Mouse (Mus musculus) thymus, adult 2 months (tissue): Measurements from ENCODE around the gene Rab33b. TPM values are rescaled to one million over a fixed set of nuclear protein-coding genes. Genes with fewer than 3 reads are reported as not detected.

ENCODE experiments used
- DNase-seq: peaks from one replicate; pipeline ENCODE4 v3.0.0; 2021
- H3K27ac ChIP-seq: fragments of 200-500 bp; 2 replicates; pipeline ENCODE4 v1.5.1; 2012; ENCODE audit warnings: low read length, control low read depth; ENCODE audit not compliant: control insufficient read depth, insufficient read depth
- H3K27me3 ChIP-seq: fragments of 200-500 bp; 2 replicates; pipeline ENCODE4 v1.6.1; 2012; ENCODE audit warnings: mild to moderate bottlenecking, low read length, moderate library complexity, mixed read lengths; ENCODE audit not compliant: control insufficient read depth, insufficient read depth
- H3K36me3 ChIP-seq: fragments of 200-500 bp; 2 replicates; pipeline ENCODE4 v1.6.1; 2012; ENCODE audit warnings: mild to moderate bottlenecking, low read length, moderate library complexity; ENCODE audit not compliant: control insufficient read depth, insufficient read depth
- H3K4me1 ChIP-seq: fragments of 200-500 bp; replicated peaks from 2 replicates; pipeline ENCODE4 v1.6.1; 2012; ENCODE audit warnings: low read length; ENCODE audit not compliant: control insufficient read depth, insufficient read depth
- H3K4me3 ChIP-seq: fragments of 200-500 bp; 2 replicates; pipeline ENCODE4 v1.5.1; 2012; ENCODE audit warnings: mild to moderate bottlenecking, low read length, control low read depth, moderate library complexity; ENCODE audit not compliant: control insufficient read depth, insufficient read depth
- CTCF ChIP-seq: fragments of 200-500 bp; IDR thresholded peaks from 2 replicates; pipeline ENCODE4 v1.5.1; 2012; ENCODE audit warnings: mild to moderate bottlenecking, control low read depth, low read length, moderate library complexity, borderline replicate concordance; ENCODE audit not compliant: control insufficient read depth, poor library complexity, insufficient read depth; ENCODE audit errors: extremely low read depth
- POLR2A ChIP-seq: fragments of 200-500 bp; IDR thresholded peaks from 2 replicates; pipeline ENCODE4 v1.6.1; 2012; ENCODE audit warnings: mild to moderate bottlenecking, low read length, control low read depth, moderate library complexity; ENCODE audit not compliant: control insufficient read depth, poor library complexity, insufficient read depth; ENCODE audit errors: extremely low read depth
- WGBS: fragments of 180-500 bp; shearing (Covaris S2); methylation state at CpG from one replicate; pipeline ENCODE4 v1.1.7; 2018; 5-methylcytosine and 5-hydroxymethylcytosine counted together
- polyA plus RNA-seq: library from polyadenylated mRNA; depleted of rRNA; stranded (reverse); fragments of >200 nt; gene quantifications from 2 replicates; pipeline ENCODE4 v1.2.3, GENCODE M21; 2012

The Rab33b gene
- polyA plus RNA-seq, 1 experiment = 15.6 TPM

- 89% methylated on average over 2 of the region's 2 CpGs for WGBS
- no peaks in the 10 kb centered on the region for H3K27me3 ChIP-seq
- no peak overlapping the region for H3K4me3 ChIP-seq
- H3K36me3 ChIP-seq = peaks cover 9% of the 10 kb centered on the region; the same call in 1 of the 2 replicates
- TF ChIP-seq POLR2A (no peak), CTCF (no peak)
- DNase-seq = no peak
- no peak overlapping the region for H3K27ac ChIP-seq
- no peaks in the 10 kb centered on the region for H3K4me1 ChIP-seq
Observed at GRCm38 (mm10) chr3:51494466-51494865, 10.7 kb downstream of the Rab33b start.

- WGBS = 9% methylated on average over 9 of the region's 9 CpGs
- Histone ChIP-seq H3K4me1 (no peaks in the 10 kb centered on the region), H3K36me3 (peaks cover 9% of the 10 kb centered on the region; the same call in 1 of the 2 replicates)
Observed at GRCm38 (mm10) chr3:51495646-51496045, 11.9 kb downstream of the Rab33b start.

GRCm38 (mm10) chr3:51497978-51498377, 14.3 kb downstream of the Rab33b start:
- H3K36me3 ChIP-seq = peaks cover 9% of the 10 kb centered on the region; the same call in 1 of the 2 replicates
- H3K27ac ChIP-seq = no peak overlapping the region
- H3K27me3 ChIP-seq = no peaks in the 10 kb centered on the region
- TF ChIP-seq CTCF (no peak), POLR2A (no peak)
- no peak for DNase-seq
- 97% methylated on average over 1 of the region's 1 CpGs for WGBS
- no peaks in the 10 kb centered on the region for H3K4me1 ChIP-seq
- no peak overlapping the region for H3K4me3 ChIP-seq

More at GRCm38 (mm10) chr3:51495646-51496045, 11.9 kb downstream of the Rab33b start:
- DNase-seq = peak; percentile 41
- Histone ChIP-seq H3K27ac (no peak overlapping the region), H3K4me3 (no peak overlapping the region), H3K27me3 (no peaks in the 10 kb centered on the region)
- no peak for TF ChIP-seq CTCF
- no peak for TF ChIP-seq POLR2A

- Histone ChIP-seq H3K27ac (no peak overlapping the region), H3K36me3 (peaks cover 4% of the 10 kb centered on the region; the same call in 1 of the 2 replicates), H3K4me3 (no peak overlapping the region), H3K27me3 (no peaks in the 10 kb centered on the region), H3K4me1 (no peaks in the 10 kb centered on the region)
- no peak for DNase-seq
- TF ChIP-seq CTCF (no peak), POLR2A (no peak)
- 90% methylated on average over 5 of the region's 5 CpGs for WGBS
Observed at GRCm38 (mm10) chr3:51498659-51499058, 14.9 kb downstream of the Rab33b start.

GRCm38 (mm10) chr3:51499876-51500275, 16.2 kb downstream of the Rab33b start:
- TF ChIP-seq CTCF (no peak), POLR2A (no peak)
- Histone ChIP-seq H3K27ac (no peak overlapping the region), H3K36me3 (no peaks in the 10 kb centered on the region), H3K27me3 (no peaks in the 10 kb centered on the region), H3K4me1 (no peaks in the 10 kb centered on the region), H3K4me3 (no peak overlapping the region)
- DNase-seq = no peak
- 93% methylated on average over 4 of the region's 4 CpGs for WGBS

GRCm38 (mm10) chr3:51504385-51504952, 20.7 kb downstream of the Rab33b start:
- H3K4me1 ChIP-seq = no peaks in the 10 kb centered on the region
- TF ChIP-seq POLR2A (no peak), CTCF (no peak)
- H3K27ac ChIP-seq = no peak overlapping the region
- no peak overlapping the region for H3K4me3 ChIP-seq
- no peaks in the 10 kb centered on the region for H3K27me3 ChIP-seq
- 87% methylated on average over 11 of the region's 11 CpGs for WGBS
- no peak for DNase-seq
- no peaks in the 10 kb centered on the region for H3K36me3 ChIP-seq
